Mouse (Mus musculus) C2C12 (cell line): ENCODE results near the gene H2-K1.

Experiments
- CEBPB ChIP-seq: IDR thresholded peaks from one replicate; pipeline ENCODE4 v1.6.1; 2011; ENCODE audit warnings: low read depth, mild to moderate bottlenecking, control low read depth, moderate library complexity
- CTCF ChIP-seq: IDR thresholded peaks from one replicate; pipeline ENCODE4 v1.5.1; 2011; ENCODE audit not compliant: control insufficient read depth, insufficient read depth, insufficient read length
- MAX ChIP-seq: IDR thresholded peaks from one replicate; pipeline ENCODE4 v1.6.1; 2011; ENCODE audit warnings: mild to moderate bottlenecking, control low read depth
- MYOG ChIP-seq: IDR thresholded peaks from one replicate; pipeline ENCODE4 v1.6.1; 2011; ENCODE audit not compliant: control insufficient read depth, insufficient read length; ENCODE audit errors: extremely low read depth
- USF1 ChIP-seq: IDR thresholded peaks from one replicate; pipeline ENCODE4 v1.6.1; 2011; ENCODE audit warnings: low read depth, mild to moderate bottlenecking, control low read depth, moderate library complexity

- TF ChIP-seq CTCF (no peak), CEBPB (no peak), MAX (no peak), MYOG (no peak), USF1 (no peak)
These were observed 51.1 kb downstream of the H2-K1 start for GRCm38 (mm10) chr17:33948905-33949537.
